Mouse (Mus musculus): ENCODE measurements around the gene Gatad2a. TPM values are rescaled to one million over a fixed set of nuclear protein-coding genes. Genes with fewer than 3 reads are reported as not detected.

Gene Gatad2a
- polyA plus RNA-seq, 1 experiment from 2014 or later: 27.3 TPM

GRCm38 (mm10) chr8:69937466-69937865 lies 58.7 kb downstream of the Gatad2a start:
- ATAC-seq (ENCODE audit: extremely low read depth, insufficient number of reproducible peaks, low FRiP score, low TSS enrichment): no peak
- Histone ChIP-seq H3K9ac (peak overlapping the region; percentile 50; the same call in 1 of the 2 replicates), H3K36me3 (peaks cover 30% of the 10 kb centered on the region), H3K9me3 (no peaks in the 10 kb centered on the region), H3K27me3 (replicated peaks) (no peaks in the 10 kb centered on the region), H3K27ac (replicated peaks) (peak overlapping the region; percentile 95), H3K4me3 (no peak overlapping the region), H3K4me2 (no peak overlapping the region), H3K4me1 (peaks cover 78% of the 10 kb centered on the region)
- 60% methylated on average over 3 of the region's 3 CpGs for WGBS

- H3K36me3 ChIP-seq: peaks cover 35% of the 10 kb centered on the region
- no peaks in the 10 kb centered on the region for H3K9me3 ChIP-seq
- WGBS: 44% methylated on average over 7 of the region's 7 CpGs
- ATAC-seq (ENCODE audit: extremely low read depth, insufficient number of reproducible peaks, low FRiP score, low TSS enrichment): peak; percentile 67; the same call in 1 of the 2 replicates
- peak overlapping the region; percentile 95 for H3K27ac ChIP-seq (replicated peaks)
- H3K9ac ChIP-seq: peak overlapping the region; percentile 65
- H3K27me3 ChIP-seq (replicated peaks): no peaks in the 10 kb centered on the region
- no peak overlapping the region for H3K4me3 ChIP-seq
- peak overlapping the region; percentile 24; the same call in 1 of the 2 replicates for H3K4me2 ChIP-seq
- peaks cover 75% of the 10 kb centered on the region for H3K4me1 ChIP-seq
Observed at GRCm38 (mm10) chr8:69936050-69936794, 60.0 kb downstream of the Gatad2a start.

- Histone ChIP-seq H3K4me3 (no peak overlapping the region), H3K9me3 (no peaks in the 10 kb centered on the region), H3K9ac (0 out of 2 replicates have a peak overlapping the region, but pooled peaks have one; percentile 65), H3K27me3 (replicated peaks) (no peaks in the 10 kb centered on the region), H3K27ac (replicated peaks) (peak overlapping the region; percentile 95), H3K4me1 (peaks cover 67% of the 10 kb centered on the region), H3K4me2 (no peak overlapping the region), H3K36me3 (peaks cover 35% of the 10 kb centered on the region)
- 87% methylated on average over 3 of the region's 3 CpGs for WGBS
- ATAC-seq (ENCODE audit: extremely low read depth, insufficient number of reproducible peaks, low FRiP score, low TSS enrichment): no peak
Observed at GRCm38 (mm10) chr8:69935431-69935830, 60.8 kb downstream of the Gatad2a start.

GRCm38 (mm10) chr8:69934582-69934981 lies 61.6 kb downstream of the Gatad2a start:
- 68% methylated on average over 5 of the region's 5 CpGs for WGBS
- H3K27ac ChIP-seq (replicated peaks): peak overlapping the region; percentile 46; the same call in 1 of the 2 replicates
- ATAC-seq (ENCODE audit: extremely low read depth, insufficient number of reproducible peaks, low FRiP score, low TSS enrichment): no peak

GRCm38 (mm10) chr8:69933811-69934210 lies 62.4 kb downstream of the Gatad2a start:
- 49% methylated on average over 2 of the region's 2 CpGs for WGBS
- H3K4me2 ChIP-seq: no peak overlapping the region
- H3K27me3 ChIP-seq (replicated peaks): no peaks in the 10 kb centered on the region
- no peak for ATAC-seq (ENCODE audit: extremely low read depth, insufficient number of reproducible peaks, low FRiP score, low TSS enrichment)
- peaks cover 38% of the 10 kb centered on the region for H3K36me3 ChIP-seq
- H3K4me1 ChIP-seq: peaks cover 51% of the 10 kb centered on the region
- H3K27ac ChIP-seq (replicated peaks): no peak overlapping the region
- H3K9ac ChIP-seq: no peak overlapping the region
- no peaks in the 10 kb centered on the region for H3K9me3 ChIP-seq
- no peak overlapping the region for H3K4me3 ChIP-seq

More at GRCm38 (mm10) chr8:69934582-69934981, 61.6 kb downstream of the Gatad2a start:
- H3K4me3 ChIP-seq: no peak overlapping the region
- H3K4me1 ChIP-seq: peaks cover 59% of the 10 kb centered on the region
- no peaks in the 10 kb centered on the region for H3K27me3 ChIP-seq (replicated peaks)
- peaks cover 38% of the 10 kb centered on the region for H3K36me3 ChIP-seq
- no peaks in the 10 kb centered on the region for H3K9me3 ChIP-seq
- H3K9ac ChIP-seq: no peak overlapping the region
- H3K4me2 ChIP-seq: no peak overlapping the region

- Histone ChIP-seq H3K27ac (replicated peaks) (no peak overlapping the region), H3K9ac (no peak overlapping the region), H3K9me3 (no peaks in the 10 kb centered on the region), H3K4me1 (peaks cover 31% of the 10 kb centered on the region), H3K36me3 (peaks cover 23% of the 10 kb centered on the region), H3K4me3 (no peak overlapping the region), H3K4me2 (no peak overlapping the region), H3K27me3 (replicated peaks) (no peaks in the 10 kb centered on the region)
- no peak for ATAC-seq (ENCODE audit: extremely low read depth, insufficient number of reproducible peaks, low FRiP score, low TSS enrichment)
Observed at GRCm38 (mm10) chr8:69926901-69927300, 69.3 kb downstream of the Gatad2a start.

- Histone ChIP-seq H3K36me3 (peaks cover 20% of the 10 kb centered on the region; the same call in 1 of the 2 replicates), H3K4me2 (no peak overlapping the region), H3K27me3 (replicated peaks) (no peaks in the 10 kb centered on the region), H3K4me3 (no peak overlapping the region), H3K27ac (replicated peaks) (no peak overlapping the region), H3K9me3 (no peaks in the 10 kb centered on the region), H3K9ac (no peak overlapping the region), H3K4me1 (peaks cover 58% of the 10 kb centered on the region)
- no peak for ATAC-seq (ENCODE audit: extremely low read depth, insufficient number of reproducible peaks, low FRiP score, low TSS enrichment)
- WGBS: 30% methylated on average over 1 of the region's 1 CpGs
Observed at GRCm38 (mm10) chr8:69923986-69924385, 72.2 kb downstream of the Gatad2a start.

GRCm38 (mm10) chr8:69921141-69921540 lies 75.0 kb downstream of the Gatad2a start:
- H3K27me3 ChIP-seq (replicated peaks): no peaks in the 10 kb centered on the region
- no peaks in the 10 kb centered on the region for H3K9me3 ChIP-seq
- H3K27ac ChIP-seq (replicated peaks): peak overlapping the region; percentile 64
- no peak overlapping the region for H3K4me3 ChIP-seq
- peaks cover 24% of the 10 kb centered on the region for H3K36me3 ChIP-seq
- 0 out of 2 replicates have a peak overlapping the region, but pooled peaks have one; percentile 39 for H3K4me2 ChIP-seq
- H3K4me1 ChIP-seq: peaks cover 63% of the 10 kb centered on the region
- WGBS: 83% methylated on average over 2 of the region's 2 CpGs
- H3K9ac ChIP-seq: peak overlapping the region; percentile 29; the same call in 1 of the 2 replicates
- ATAC-seq (ENCODE audit: extremely low read depth, insufficient number of reproducible peaks, low FRiP score, low TSS enrichment): no peak

GRCm38 (mm10) chr8:69919876-69920662 lies 76.1 kb downstream of the Gatad2a start:
- H3K36me3 ChIP-seq: peaks cover 27% of the 10 kb centered on the region
- 38% methylated on average over 11 of the region's 11 CpGs for WGBS
- no peaks in the 10 kb centered on the region for H3K9me3 ChIP-seq
- H3K4me3 ChIP-seq: no peak overlapping the region
- no peak; the same call in 1 of the 2 replicates for ATAC-seq (ENCODE audit: extremely low read depth, insufficient number of reproducible peaks, low FRiP score, low TSS enrichment)
- H3K27me3 ChIP-seq (replicated peaks): no peaks in the 10 kb centered on the region
- H3K27ac ChIP-seq (replicated peaks): peak overlapping the region; percentile 64
- peak overlapping the region; percentile 67; the same call in 1 of the 2 replicates for H3K9ac ChIP-seq
- peaks cover 65% of the 10 kb centered on the region for H3K4me1 ChIP-seq
- H3K4me2 ChIP-seq: peak overlapping the region; percentile 39

- Histone ChIP-seq H3K4me2 (no peak overlapping the region), H3K4me3 (no peak overlapping the region), H3K36me3 (peaks cover 38% of the 10 kb centered on the region), H3K9ac (no peak overlapping the region), H3K4me1 (peaks cover 69% of the 10 kb centered on the region), H3K27me3 (replicated peaks) (no peaks in the 10 kb centered on the region), H3K27ac (replicated peaks) (peak overlapping the region; percentile 46; the same call in 1 of the 2 replicates), H3K9me3 (no peaks in the 10 kb centered on the region)
- peak; percentile 11; the same call in 1 of the 2 replicates for ATAC-seq (ENCODE audit: extremely low read depth, insufficient number of reproducible peaks, low FRiP score, low TSS enrichment)
- 82% methylated on average over 1 of the region's 1 CpGs for WGBS
Observed at GRCm38 (mm10) chr8:69919010-69919409, 77.2 kb downstream of the Gatad2a start.

- Histone ChIP-seq H3K4me3 (no peak overlapping the region), H3K36me3 (peaks cover 43% of the 10 kb centered on the region), H3K4me2 (no peak overlapping the region), H3K27me3 (replicated peaks) (no peaks in the 10 kb centered on the region), H3K27ac (replicated peaks) (no peak overlapping the region), H3K9me3 (no peaks in the 10 kb centered on the region), H3K4me1 (peaks cover 64% of the 10 kb centered on the region), H3K9ac (no peak overlapping the region)
- no peak for ATAC-seq (ENCODE audit: extremely low read depth, insufficient number of reproducible peaks, low FRiP score, low TSS enrichment)
Observed at GRCm38 (mm10) chr8:69918506-69918905, 77.7 kb downstream of the Gatad2a start.

All from heart, embryonic 13.5 days (tissue).